Mouse (Mus musculus) layer of hippocampus, adult 11-12 months (tissue): ENCODE measurements around the gene Zbtb21.
"Not testable (repeated sequence)": the region's sequence is repeated elsewhere in the genome, so short reads cannot be mapped to it uniquely, and the experiment has no call there.

Experiments
- DNase-seq: peaks from one replicate; pipeline ENCODE4 v3.0.0; 2022; ENCODE audit warnings: low spot score

The Zbtb21 gene

GRCm38 (mm10) chr16:97946993-97947392 is 15.4 kb downstream of the Zbtb21 start:
- not testable (repeated sequence) for DNase-seq

DNA sequence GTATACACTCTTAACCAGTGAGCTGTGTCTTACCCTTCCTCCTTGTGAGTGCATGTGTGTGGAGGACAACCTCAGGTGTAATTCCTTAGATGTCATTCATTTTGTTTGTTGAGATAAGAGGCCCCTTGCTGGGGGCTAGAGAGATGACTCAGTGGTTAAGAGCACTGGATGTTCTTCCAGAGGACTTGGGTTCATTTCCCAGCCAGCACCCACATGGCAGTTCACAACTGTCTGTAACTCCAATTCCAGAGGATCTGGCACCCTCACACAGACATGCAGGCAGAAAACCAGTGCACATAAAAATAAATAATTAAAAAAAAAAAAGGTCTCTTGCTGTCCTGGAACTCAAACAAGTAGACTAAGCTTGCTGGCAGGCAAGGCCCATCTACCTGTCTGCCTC is 20.6 kb downstream of the Zbtb21 start:
- no peak for DNase-seq

DNA sequence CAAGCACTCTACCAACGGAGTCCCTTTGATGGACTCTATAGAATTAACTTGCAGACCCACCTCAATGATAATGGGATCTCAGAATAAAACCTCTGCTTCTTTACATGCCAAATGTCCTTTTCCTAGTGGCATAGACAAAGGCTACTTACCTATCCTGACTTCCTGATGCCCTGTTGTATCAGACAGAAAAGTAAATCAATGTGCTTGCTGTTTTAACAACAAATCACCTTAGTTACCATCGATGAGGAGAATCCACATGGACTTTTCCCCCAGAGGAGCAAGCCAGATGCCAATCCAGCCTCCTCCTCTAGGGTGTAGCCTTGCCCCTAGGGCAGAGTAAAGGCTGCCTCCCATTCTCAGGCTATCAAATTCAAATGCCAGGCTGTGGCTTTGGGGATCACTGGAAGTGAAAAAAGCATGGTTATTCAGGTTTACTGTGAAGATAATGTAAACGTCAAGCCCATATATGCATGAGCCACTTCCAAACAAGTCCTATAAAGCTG is 21.9 kb downstream of the Zbtb21 start:
- no peak for DNase-seq

GRCm38 (mm10) chr16:97935815-97936214 is 26.6 kb downstream of the Zbtb21 start:
- DNase-seq, result no peak

- DNase-seq, result no peak
Observed at GRCm38 (mm10) chr16:97930231-97930630, 32.2 kb downstream of the Zbtb21 start.

DNA sequence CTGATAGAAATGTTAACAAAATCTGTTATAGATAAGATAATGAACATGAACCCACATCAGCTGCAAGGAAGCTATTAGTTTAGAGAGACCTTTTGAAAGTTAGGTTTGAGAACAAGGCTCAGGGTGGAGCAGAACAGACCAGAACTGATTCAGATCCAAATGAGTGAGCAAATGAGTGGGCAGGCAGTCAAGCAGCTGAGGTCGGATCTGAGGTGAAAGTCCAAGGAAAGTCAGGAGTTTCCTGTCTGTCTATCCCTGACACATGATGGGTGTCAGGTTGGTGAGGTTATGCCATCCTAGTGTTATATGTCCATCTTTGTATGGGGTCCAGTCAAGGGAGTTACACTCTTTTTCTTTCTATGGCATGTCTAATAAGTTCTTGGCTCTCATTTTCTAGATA is 32.9 kb downstream of the Zbtb21 start:
- no peak for DNase-seq

GRCm38 (mm10) chr16:97927331-97927938 is 35.0 kb downstream of the Zbtb21 start:
- DNase-seq, result no peak

DNA sequence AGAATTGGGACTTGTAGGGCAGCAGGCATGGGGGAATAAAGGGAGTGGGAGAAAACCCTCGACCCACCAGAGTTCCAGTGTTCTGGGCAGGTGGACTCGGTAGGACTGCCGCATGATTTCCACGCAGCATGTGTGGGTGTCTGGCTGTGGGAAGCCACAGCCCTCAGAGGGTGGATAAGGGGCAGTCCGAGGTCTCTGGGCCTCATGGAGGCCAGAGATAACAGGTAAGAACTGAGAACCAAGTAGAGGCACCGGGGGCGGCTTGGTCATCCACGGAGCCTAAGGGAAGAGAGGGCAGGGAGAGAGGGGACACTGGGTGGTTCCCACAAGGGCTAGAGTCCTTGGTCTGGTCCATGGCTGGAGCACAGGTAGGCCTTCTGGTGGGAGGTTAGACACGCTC is 36.0 kb downstream of the Zbtb21 start:
- no peak for DNase-seq

- DNase-seq, result no peak
Observed at GRCm38 (mm10) chr16:97925760-97926159, 36.7 kb downstream of the Zbtb21 start.

GRCm38 (mm10) chr16:97923700-97924099 is 38.7 kb downstream of the Zbtb21 start:
- no peak for DNase-seq

DNA sequence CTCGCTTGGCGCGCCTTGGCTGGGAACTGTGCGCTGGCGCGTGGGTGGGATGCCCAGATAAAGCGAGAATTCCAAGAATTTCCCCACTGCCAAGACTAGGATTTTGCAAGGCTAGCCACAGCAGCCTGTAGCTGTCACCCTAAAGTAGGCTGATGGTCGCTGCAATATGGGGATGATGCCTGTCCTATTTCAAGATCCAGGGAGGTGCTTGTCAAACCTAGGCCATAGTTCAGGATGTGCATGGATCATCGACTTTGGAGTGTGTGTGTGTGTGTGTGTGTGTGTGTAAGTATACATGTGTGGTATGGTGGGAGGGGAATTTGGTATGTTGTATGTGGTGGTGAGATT is 39.7 kb downstream of the Zbtb21 start:
- no peak for DNase-seq

DNA sequence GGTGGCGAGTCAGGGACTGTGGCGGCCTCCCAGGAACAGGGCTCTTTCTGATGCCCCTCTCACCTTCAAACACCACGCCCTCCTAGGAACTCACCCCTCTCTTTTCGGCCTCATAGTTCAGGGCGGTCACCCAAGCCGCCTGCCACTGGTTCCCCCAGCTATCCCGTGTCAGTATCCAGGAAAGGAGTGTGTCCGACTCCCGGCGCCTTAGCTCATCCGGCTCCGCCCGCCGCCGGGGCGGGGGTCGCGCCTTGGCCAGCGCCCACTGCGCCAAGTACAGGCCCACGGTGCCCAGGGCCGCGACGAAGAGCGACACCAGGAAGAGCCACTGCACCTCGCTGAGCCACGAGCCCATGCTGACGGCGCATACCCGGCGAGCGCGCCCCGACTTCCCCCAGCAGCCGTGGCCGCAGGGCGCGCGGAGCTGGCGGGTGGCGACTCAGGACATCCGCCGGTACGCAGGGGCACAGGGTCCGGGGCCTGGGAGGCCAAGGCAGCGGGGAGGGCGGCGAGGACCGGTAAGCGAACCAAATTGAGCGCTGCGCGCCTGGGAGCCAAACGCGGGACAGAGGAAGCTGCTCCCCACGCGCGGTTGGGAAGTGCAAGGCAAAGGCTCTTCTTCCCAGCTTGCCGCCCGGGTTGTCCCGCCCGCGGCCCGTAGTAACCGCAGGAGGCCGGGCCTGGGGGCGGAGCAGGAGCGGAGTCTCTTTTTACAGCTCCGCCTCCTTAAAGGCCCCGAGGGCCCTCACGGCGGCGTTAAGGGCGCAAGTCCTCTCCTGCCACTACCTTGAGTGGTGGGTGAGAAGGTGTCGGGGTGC is 40.3 kb downstream of the Zbtb21 start:
- peak; percentile 87 for DNase-seq

DNA sequence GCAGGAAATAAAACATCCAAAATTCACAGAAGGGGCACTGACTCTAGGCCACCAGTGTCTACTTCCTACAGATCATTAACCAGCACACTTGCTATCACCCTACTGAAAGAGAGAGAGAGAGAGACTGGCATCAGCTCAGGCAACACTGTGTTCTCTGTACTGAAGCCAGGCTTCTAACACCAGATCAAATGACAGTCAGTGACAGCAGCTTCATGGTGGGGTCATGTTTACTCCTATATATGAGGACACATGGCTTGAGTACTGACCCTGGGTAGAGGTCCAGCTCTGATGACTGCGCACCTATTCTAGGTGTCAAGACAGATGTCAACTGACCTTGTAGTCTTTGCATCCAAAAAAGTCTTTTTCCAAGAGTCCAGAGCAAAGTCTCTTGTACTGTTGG is 41.8 kb downstream of the Zbtb21 start:
- DNase-seq, result no peak

GRCm38 (mm10) chr16:97919793-97920192 is 42.6 kb downstream of the Zbtb21 start:
- no peak for DNase-seq

DNA sequence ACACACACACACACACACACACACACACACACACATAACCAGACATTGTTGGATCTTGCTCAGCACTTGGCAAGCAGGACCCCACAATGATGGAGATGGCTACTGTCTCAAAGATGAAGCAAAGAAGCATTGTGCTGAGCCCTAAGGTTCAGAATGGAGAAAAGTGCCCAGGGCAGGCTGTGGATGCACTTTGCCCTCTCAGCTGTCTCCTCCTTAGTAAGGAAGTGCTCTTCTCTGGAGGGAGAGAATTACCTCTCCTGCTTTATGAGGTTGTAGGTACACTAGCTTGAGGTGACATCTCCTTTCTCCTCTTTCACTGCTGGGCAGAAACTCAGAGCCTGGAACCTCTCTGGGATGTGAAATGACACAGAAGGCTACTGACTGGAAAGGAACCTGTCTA is 49.5 kb downstream of the Zbtb21 start:
- DNase-seq, result no peak

DNA sequence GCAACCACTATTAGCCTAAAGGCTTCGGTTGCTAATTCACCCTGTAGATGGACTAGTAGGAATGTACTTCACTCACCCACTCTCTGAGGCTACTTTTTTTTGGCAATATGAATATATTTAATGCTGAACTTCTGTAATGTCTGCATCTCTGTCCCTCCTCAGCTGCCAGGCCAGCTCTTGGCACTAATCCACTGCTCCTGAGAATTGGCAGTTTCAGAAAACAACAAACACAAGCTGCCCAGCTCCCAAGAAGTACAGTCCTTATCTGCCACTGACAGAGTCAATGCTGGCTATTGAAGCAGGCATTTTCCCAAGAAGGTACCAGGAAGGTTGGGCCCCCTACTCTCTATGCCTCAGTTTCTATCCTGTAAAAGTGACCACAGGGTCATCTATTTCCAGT is 53.1 kb downstream of the Zbtb21 start:
- no peak for DNase-seq

- DNase-seq, result no peak
Observed at GRCm38 (mm10) chr16:97907496-97907895, 54.9 kb downstream of the Zbtb21 start.

- DNase-seq, result no peak
Observed at GRCm38 (mm10) chr16:97906337-97906736, 56.1 kb downstream of the Zbtb21 start.

- DNase-seq, result no peak
Observed at GRCm38 (mm10) chr16:97905449-97905991, 56.9 kb downstream of the Zbtb21 start.

- DNase-seq, result no peak
Observed at GRCm38 (mm10) chr16:97904035-97904434, 58.4 kb downstream of the Zbtb21 start.

DNA sequence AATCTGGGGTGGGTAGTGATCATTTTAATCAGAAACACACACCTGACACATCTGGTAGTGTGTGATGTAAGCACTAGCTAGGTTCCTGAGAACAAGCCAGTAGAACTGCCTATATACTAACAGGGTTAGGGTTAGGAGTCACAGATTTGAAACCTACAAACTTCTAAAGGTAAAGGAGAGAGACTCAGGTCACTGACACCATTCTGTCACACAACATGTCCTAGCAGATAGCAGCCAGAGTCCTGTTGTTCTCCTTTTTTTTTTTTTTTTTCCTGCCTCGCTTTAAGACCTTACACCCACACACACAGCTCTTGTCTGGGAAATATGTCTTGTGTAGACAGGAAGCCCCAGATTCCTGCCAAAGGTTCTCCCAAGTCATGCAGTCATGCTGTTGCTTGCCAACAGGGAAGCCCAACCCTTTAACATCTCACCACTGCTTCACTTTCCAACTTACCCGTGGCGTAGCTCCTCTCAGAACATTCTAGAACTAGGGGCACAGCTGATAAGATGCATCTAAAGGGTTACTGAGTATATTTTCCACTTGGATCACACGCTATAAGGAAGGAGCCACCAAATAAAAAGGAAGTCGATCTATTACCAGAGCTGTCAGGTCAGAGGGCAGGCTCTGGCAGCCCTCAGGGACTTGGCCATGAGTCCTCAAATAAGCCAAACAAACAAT is 64.9 kb downstream of the Zbtb21 start:
- DNase-seq, result no peak
